Mouse (Mus musculus) spleen, embryonic (tissue): ENCODE results near the gene Susd2.

Experiments
- CTCF ChIA-PET: fragments of 350-600 bp; sonication (Branson Sonifier 250); formaldehyde crosslinking; loops from one replicate; lab custom pipeline; 2022; lab: Charles Lee

Gene Susd2

DNA sequence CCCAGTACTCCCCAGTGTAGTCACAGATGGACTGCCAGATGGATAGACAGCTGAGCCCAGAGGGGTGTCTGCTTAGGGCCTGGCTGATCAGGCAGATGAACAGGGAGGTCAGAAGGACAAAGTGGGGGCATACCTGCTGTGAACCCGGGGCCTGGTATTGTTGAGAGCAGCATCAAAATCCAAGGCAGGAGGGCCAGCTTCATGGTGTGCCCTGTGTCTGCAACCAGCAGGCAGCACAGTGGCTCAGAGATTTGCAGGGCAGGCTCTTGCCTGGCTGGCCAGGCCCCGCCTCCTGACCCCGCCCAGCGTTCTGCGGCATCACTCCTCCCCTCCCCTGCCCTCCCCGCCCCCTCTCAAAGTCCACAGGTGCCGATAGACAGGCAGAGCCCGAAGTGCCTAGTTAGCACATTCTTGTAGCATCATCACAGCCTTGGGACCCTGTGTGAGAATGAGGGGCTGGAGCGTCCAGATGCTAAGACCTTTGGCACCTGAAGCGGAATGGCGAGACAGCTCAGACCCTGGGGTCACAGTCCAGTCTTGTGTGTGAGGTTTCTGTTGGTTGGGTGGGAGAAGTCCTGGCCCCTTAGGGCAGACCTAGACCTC is at the start of gene Susd2:
Gene Susd2, minus strand, starts transcription at position 268 of the 603 bp plus-strand sequence.
- CTCF ChIA-PET, result no interaction called here

DNA sequence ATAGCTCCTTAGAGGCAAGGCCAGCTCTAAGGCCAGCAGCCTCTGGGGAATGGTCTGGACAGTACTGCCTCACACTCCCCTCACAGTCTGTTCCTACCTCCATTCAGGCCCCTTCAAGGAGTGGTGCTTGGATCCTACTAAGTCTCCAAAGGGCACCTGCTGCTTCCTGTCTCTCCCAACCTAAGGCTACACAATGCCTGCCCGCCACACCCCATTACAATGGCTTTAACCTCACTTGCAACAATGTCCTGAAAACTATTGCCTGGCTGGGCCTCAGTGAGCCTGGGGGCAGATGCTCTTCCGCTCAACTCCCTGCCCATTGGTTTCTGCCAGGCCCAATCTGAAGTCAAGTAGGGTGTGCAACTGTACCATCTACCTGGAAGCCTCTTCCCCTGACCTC is 44.8 kb upstream of the Susd2 start:
- CTCF ChIA-PET, result no interaction called here

DNA sequence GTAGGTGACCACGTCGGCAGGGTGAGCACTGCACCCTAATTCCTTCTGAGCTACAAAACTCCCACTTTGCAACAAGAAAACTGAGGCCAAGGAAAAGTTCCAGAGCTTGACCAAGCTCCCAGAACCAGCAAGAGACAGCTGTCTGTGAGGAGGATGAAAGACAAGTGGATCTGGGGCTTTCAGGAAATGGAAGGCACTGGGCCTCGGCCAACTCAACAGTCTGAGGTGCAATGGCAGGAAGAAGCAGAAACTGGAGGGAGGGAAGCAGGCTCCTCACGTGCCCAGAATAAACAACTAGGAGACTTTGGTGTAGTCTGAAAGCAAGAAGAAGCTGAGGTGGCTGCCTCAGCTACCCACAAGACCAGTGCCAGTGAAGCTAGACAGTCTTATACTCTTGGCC is 42.9 kb upstream of the Susd2 start:
- CTCF ChIA-PET, result no interaction called here

DNA sequence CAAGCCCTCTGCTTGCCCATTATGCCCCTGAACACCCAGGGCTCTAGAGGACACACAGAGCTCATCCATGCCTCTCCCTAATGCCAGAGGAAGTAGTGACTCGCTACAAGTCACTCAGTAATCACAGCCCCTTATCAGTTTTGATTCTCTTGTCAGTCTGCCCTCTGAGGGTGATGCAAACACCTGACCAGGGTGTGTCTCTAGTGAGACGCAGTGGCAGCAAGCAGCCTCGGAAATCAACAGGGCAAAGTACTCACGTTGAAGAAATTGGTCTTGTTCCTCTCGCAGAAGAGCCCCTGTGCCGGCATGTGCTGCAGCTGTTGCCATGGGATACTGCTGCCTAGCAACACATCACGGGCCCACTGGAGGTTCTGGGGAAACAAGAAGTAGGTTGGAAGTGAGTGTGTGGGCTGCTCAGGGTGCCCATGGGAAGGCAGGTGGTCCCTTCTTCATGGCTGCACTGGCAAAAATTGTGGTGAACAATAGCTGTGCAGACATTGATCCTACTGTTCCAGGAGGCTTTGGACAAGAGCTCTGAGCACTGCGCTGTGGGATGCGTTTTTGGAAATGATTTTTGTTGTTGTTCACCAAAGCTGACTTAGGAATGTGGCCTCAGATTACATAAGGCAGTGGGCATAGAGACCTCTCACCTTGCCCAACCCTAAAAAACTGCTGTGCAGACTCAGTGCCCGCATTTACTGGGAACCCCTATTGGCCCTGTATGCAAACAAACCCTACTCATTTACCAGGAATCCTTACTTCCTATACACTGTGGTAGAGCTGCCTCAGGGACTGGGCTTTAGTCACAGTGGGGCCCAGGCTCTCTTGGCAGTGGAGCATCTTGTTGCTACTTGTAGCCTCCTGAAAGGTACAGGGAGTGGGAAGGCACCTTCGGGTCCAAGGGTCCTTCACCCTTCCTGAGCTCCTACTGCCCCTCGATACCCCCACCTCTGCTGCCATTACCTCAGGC is 40.5 kb upstream of the Susd2 start:
- CTCF ChIA-PET, result no interaction called here

DNA sequence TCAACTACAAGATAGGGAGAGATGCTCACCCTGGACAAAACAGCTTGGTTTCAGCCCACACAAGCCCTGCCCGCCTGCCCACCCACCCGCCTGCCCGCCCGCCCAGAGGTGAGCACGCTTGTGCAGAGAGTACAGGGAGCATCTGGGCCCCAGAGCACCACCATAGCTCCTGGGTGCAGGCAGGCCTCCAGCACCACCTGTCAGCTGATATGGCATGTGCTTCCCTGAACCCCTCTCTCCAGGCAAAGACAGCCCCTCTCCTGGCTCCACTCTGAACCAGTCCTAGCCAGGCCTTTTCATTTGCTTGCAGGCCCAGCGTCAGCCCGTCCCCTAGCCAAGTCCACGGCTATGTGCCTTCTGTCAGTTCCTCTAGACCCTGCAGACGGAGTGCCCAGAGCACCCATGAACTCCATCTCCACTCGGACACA is 36.8 kb upstream of the Susd2 start:
- CTCF ChIA-PET, result no interaction called here

DNA sequence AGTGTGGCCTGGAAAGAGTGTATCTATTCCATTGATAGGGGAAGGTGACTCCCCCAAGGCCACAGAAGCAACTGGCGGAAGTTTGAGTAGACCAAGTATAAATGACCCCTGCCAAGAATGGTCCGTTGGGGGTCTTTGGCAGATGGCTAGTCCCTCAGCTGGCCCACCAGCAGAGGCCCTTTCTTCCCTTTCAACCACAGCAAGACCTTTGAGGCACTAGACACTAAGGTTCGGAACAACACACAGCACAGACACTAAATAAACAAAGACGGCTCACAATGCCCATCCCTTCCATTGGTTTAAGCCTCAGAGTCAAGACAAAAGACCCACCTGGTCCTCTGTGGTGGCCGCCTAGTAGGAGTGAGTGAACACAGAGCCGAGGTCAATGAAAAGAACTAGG is 35.4 kb upstream of the Susd2 start:
- CTCF ChIA-PET, result no interaction called here

DNA sequence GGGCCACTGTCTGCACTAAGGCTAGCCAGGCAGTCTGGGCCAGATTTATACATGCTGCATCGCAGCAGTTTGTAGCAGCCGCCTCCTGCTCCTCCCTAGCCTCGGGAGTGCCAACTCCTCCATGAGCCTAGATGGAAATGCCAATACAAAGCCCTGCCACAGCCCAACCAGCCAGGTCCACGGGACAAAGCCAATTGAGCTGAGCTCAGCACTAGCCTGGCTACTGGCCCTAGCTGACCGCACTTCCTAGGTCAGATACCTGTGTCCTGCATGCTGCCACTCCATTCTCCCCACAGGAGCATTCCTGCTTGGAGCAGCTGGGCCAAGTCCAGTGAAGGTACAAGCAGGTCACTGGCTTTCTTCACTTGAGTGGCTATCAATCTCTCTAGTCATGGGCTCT is 34.2 kb upstream of the Susd2 start:
- CTCF ChIA-PET, result interaction anchor here (0.5 kb wide), 1 partner anchor 31 kb away, joined by 13 read pairs; no protein-coding TSS in a partner anchor

DNA sequence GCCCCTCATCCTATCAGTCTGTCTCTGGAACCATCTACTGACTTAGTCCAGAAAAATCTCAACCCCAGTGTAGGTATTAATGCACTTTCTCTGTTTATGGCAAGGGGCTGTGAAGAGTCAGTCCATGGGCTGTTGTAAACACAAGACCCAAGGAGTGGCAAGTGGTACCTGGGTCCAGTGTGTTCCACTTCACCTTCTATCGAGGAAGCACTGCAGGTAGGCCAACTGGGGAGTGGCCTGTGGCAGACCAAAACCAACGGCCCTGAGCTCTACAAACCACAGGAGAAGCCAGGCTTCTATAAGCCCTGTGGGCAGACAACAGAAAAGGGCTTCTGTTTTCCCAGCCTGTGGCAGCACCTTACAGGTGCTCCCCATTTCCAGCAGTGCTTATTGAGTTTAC is 33.8 kb upstream of the Susd2 start:
- CTCF ChIA-PET, result interaction anchor here (0.5 kb wide), 1 partner anchor 31 kb away, joined by 13 read pairs; no protein-coding TSS in a partner anchor

DNA sequence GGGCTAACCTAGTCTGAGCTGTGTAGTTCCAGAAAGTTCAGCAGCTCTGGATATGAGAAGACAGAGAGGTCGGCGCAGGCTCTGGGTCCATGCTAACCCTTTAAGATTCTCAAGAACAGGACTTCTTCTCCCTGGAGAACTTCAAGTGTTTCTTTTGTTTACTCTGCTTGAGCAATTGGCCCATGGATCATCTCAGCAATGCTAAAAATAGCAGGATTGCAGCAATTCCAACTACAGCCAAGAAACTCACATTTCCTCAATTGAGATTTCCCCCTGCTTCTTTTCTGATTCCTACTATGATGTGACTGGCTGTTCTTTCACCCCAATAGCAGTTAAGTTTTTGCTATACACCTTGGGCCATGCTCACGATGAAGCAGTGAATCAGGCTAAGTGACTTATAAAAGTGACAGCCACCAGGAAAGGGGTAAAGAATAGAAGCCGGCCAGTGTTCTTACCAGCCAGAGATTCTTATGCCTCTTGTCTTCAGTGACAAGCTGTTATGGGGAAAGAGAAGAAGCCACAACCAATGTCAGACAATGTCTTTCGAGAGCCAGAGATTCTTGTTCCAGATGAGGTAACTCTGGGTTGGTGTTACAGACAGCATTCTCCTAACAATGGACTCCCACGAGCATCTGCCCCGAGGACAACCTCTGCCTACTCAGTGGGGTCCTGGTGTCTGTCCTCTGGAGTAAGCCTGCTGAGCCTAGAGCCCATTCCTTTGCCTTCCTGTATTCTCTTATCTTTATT is 33.2 kb upstream of the Susd2 start:
- CTCF ChIA-PET, result no interaction called here

DNA sequence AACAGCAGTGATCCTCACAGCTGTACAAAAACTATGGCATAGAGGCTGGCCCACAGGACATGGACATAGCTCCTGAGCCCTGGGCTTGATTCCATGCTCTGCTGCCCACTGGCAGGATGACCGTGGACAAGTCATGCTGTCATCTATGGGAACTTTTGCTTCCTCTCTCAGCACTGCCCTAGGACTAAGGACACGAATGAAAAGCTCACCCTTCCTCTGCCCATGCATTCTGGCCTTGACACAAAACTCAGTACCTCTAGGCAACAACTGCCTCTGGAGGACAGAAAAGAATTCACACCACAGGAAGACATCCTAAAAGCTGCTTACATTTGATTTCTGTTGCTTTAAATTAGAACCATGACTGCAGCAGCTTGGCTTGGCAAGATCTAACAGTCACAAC is 32.5 kb upstream of the Susd2 start:
- CTCF ChIA-PET, result no interaction called here

DNA sequence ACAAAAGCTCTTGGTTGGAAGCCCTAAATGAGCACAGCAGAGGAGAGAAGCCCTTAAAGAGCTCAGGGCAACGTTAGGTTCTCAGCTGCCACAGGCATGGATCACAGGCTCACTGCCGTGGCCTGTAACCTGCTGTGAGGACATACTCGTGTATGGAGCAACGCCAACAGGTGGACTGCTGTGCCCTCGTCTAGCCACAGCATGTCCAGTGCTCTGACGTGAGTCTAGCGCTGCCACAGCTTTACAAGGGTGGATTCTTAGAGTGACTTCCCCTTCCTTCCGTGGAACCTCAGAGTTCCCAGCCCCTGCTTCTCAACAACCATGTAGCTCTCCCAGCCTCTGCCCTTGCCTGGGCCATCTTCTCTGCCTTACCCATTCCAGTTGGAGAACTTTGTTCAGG is 31.8 kb upstream of the Susd2 start:
- CTCF ChIA-PET, result no interaction called here

DNA sequence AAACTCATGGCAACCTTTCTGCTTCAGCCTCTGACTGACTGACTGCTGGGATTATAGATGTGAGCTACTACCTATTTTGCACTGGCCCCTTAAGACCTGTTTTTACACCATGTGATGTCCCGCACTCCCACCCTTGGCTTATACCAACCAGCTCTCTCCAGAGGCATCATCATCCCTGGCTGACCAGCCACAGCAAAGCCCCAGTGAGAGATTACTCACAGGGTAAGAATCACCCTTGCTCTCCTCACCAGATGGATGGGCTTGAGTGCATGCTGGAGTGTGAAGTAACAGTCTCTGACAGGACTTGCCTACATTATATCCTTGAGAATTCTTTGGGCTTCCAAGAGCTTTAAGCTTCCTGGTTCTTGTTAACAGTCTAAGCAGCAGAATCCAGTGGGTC is 26.1 kb upstream of the Susd2 start:
- CTCF ChIA-PET, result interaction anchor here (0.6 kb wide), 1 partner anchor 193 kb away, joined by 3 read pairs; no protein-coding TSS in a partner anchor

DNA sequence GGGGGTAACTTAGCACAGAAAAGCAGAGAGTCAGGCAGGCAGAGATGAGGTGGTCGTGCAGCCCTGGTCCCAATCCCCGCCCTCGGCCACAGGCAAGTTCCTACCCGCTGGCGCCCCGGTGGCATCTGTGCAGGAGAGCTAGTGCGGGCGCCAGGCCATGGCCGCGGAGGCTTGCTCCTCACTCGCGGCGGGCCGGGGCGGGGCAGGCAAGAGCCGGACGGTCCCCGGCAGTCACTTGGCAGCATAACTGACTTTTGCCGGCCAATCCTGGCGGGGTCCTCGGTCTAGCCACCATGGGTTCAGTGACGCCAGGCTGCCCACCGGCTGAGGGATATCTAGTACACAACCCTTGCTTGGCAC is 24.1 kb upstream of the Susd2 start:
- CTCF ChIA-PET, result no interaction called here

DNA sequence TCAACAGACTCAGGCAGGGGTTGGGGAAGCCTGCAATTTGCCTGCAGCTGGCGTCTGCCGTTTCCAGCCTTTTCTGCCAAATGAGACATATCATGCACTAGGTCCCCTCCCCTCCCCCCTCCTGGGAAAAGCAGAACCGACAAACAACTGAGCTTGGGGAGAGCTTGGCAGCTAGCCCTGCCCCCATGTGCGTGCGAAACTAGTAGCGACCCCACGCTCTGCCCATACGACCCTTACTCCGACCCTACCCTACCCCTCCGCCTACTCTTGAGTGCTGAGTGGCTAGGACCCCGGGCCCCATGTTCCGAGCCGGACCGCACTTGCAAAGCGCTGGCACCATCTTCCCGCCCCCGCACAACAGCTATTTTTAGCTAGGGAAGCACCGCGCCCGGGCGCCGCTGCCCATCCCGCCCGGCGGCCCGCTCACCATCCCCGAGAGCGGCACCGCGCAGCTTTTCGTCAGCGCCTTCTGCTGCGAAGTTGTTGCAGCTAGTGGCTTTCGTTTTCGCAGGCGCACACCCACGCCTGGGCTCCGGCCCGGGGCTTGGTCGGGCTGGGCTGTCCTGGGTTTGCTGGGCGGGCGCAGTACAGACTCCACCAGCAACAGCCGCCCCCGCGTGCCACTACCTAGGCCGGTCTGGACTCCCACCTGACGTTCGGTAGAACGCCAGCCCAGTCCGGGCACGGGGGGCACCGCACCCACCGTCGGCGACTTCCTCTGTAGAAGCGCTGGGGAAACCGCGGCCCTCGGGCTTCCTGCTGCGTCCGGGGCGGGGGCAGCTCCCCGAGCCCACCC is 23.5 kb upstream of the Susd2 start:
- CTCF ChIA-PET, result no interaction called here

DNA sequence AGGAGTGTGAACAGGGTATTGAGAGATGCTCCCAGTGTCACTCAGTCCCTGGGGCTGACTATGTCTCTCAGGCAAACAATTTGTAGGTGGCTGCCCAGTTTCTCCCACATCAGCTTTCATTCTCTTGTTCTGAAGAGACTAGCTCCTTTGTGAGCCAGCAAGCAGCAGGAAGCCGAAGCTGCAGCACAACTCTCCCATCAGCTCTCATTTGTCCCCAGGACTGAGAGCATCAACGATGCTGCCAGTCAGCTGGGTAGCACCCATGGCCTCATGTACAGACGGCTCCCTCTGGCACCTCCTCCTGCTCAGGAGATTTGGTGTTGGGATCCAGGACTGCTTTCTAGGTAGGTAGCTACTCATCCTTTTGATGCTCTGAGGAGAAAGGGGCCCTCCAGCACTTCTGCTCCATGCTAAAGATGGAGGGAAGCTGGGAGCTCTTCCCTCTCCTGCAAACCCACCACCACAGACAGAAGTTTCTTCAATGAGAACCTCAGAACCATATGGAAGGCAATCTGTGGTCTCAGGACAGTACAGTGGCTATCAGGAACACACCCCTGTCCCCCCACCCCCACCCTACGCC is 22.7 kb upstream of the Susd2 start:
- CTCF ChIA-PET, result interaction anchor here (0.7 to 1.0 kb wide), 2 partner anchors 34 to 44 kb away, joined by 7 to 26 read pairs; no protein-coding TSS in a partner anchor

DNA sequence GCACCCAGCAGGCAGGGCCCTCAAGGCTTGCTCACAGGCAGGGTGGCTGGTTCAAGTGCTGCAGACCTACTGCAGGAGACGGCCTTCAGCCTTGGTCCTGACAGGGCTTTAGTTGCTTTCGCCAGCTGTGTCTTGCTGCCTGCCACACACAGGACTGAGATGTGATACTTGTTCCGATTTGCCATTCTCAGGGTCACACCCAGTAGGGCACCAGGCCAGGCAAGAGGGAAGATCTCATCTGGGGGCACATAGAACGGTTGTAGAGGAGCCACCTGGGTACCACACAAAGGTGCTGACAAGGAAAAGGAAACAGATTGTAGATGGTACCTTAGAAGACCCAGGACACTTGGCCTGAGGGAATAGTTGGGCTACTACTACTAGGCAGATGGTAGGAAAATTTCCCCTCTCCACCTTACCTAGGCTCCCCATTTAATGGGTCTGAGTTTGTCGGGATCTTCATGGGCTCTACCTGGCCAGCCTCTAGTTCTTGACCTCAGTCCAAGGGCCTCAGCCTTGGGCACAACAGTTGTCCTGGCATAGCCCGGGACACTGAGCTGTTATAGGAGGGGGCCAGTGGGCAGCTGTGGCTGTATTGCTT is 21.0 kb upstream of the Susd2 start:
- CTCF ChIA-PET, result no interaction called here

DNA sequence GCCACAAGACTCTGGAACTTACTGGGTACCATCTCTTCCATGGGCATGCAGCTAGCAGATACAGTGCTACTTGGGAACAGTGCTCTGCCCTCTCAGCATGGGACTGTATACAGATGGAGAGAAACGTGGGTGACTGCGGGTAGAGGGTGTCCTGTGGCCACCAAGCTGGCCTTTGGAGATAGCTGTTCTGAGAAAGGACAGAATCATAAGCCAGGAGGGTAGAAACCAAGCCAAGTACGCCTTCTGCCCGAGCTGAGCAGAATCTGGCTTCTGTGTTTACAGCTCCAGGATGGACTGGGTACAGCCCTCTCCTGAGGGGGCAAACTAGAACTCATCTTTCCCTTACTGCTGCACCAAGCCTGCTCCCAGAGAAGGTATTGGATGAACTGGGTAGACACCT is 18.8 kb upstream of the Susd2 start:
- CTCF ChIA-PET, result no interaction called here

DNA sequence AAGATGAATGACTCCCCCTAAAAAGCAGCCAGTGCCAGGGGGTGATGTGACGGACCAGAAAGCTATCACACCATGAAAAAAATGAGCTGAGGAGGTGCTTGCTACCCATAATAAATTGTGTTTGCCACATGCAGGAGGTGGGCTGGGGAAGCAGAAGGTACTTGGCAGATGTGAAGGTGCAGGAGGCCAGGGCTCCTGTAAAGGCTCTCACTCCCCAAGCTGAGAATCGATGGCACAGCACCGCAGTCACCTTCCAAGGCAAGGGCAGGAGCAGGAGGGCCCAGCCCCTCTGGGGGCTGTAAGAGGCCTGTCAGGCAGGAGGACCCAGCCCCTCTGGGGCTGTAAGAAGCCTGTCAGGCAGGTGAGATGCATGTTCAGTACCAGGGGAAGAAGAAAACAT is 18.1 kb upstream of the Susd2 start:
- CTCF ChIA-PET, result interaction anchor here (0.5 kb wide), 1 partner anchor 417 kb away, joined by 3 read pairs; no protein-coding TSS in a partner anchor

DNA sequence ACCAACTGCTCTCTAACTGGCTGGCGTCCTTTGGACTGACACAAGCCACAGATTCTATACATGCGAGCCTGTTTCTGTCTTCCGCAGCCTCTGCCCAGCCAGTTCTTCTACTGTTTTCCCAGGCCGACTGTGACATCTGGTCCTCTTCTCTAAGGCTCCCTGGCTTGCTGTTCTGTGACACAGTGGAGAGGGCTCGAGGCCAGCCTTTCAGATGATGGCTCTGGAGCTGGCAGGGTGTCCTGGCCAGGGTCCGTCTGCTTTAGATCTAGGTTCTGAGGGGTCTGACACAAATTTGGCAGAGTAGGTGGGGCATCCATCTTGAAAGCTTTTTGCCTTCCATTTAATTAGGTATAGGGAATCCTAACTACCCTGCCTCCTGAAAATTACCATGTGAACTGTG is 17.6 kb upstream of the Susd2 start:
- CTCF ChIA-PET, result interaction anchor here (0.5 kb wide), 1 partner anchor 417 kb away, joined by 3 read pairs; no protein-coding TSS in a partner anchor

DNA sequence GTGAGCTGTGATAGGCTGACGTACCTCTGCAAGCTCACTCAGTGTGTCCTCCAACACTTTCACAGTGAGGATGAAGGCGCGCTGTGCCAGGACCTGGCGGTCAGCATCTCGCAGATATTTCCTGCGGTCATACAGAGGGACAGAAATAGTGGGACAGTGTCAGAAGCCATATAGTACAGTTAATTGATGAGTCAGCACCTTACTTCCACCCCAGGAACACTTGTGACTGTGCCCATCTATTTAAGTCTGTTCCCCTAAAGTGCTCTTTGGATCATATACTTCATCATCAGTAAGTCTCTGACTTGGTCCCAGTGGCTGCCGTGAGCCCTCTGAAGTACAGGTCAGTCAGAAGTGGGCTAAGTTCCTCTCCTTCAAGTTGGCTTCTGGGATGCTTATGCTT is 14.0 kb upstream of the Susd2 start:
- CTCF ChIA-PET, result no interaction called here
